Mouse (Mus musculus) CH12.LX (cell line): ENCODE data around the gene Hemgn. TPM values are rescaled to one million over a fixed set of nuclear protein-coding genes. Genes with fewer than 3 reads are reported as not detected.
A peak's percentile ranks its signal among the peaks of the same experiment; 100 is the strongest.

Experiments used
- DNase-seq: peaks from one replicate; pipeline ENCODE4 v3.0.0-alpha.2; 2013; ENCODE audit errors: extremely low read depth
- H3K27ac ChIP-seq: 2 replicates; pipeline ENCODE4 v1.5.1; 2012; ENCODE audit warnings: low read depth, mild to moderate bottlenecking, control low read depth, moderate library complexity; ENCODE audit not compliant: insufficient read depth
- H3K27me3 ChIP-seq: replicated peaks from 2 replicates; pipeline ENCODE3; 2012; ENCODE audit warnings: inconsistent platforms
- H3K36me3 ChIP-seq, 2 experiments: replicated peaks in 1 of 2; 2 replicates each; pipeline versions ENCODE3 to v1.6.1; 2012; ENCODE audit warnings: inconsistent platforms in 1 of 2, low read length in 1 of 2, mild to moderate bottlenecking in 1 of 2, mixed read lengths in 1 of 2, moderate library complexity in 1 of 2; ENCODE audit not compliant: control insufficient read depth in 1 of 2, insufficient read depth in 1 of 2
- H3K4me1 ChIP-seq, 2 experiments: 2 replicates each; pipeline ENCODE4 v1.6.1; 2012; ENCODE audit warnings: inconsistent platforms in 1 of 2, moderate library complexity in 1 of 2; ENCODE audit not compliant: insufficient read depth in 2 of 2, control insufficient read depth in 1 of 2
- H3K4me2 ChIP-seq: 2 replicates; pipeline ENCODE4 v1.6.1; 2012; ENCODE audit warnings: low read depth, mild to moderate bottlenecking, control low read depth; ENCODE audit not compliant: poor library complexity, insufficient read depth, severe bottlenecking
- H3K4me3 ChIP-seq, 3 experiments: fragments of 150-350 bp in 1 of 3; sonication (generic) in 1 of 3; replicated peaks in 1 of 3; 2 replicates each; pipeline versions ENCODE3 to v1.5.1; 2011 to 2012; ENCODE audit warnings: low read depth in 2 of 3, low read length in 2 of 3, mild to moderate bottlenecking in 2 of 3, moderate library complexity in 2 of 3, control low read depth in 1 of 3, improper control_type of control experiment in 1 of 3, inconsistent platforms in 1 of 3, mixed read lengths in 1 of 3; ENCODE audit not compliant: poor library complexity in 1 of 3
- H3K79me2 ChIP-seq: replicated peaks from 2 replicates; pipeline ENCODE4 v1.6.1; 2012; ENCODE audit warnings: mild to moderate bottlenecking, moderate library complexity; ENCODE audit not compliant: control insufficient read depth, poor library complexity, insufficient read depth, severe bottlenecking; ENCODE audit errors: extremely low read depth
- H3K9ac ChIP-seq: 2 replicates; pipeline ENCODE4 v1.6.1; 2012; ENCODE audit warnings: low read depth, mild to moderate bottlenecking, control low read depth, moderate library complexity; ENCODE audit not compliant: insufficient read depth
- H3K9me3 ChIP-seq: replicated peaks from 2 replicates; pipeline ENCODE3; 2012; ENCODE audit warnings: low read length, inconsistent platforms, mixed read lengths
- CHD1 ChIP-seq: IDR thresholded peaks from 2 replicates; pipeline ENCODE4 v1.6.1; 2012; ENCODE audit warnings: low read depth, low read length, improper control_type of control experiment, inconsistent platforms
- CTCF ChIP-seq, 2 experiments: IDR thresholded peaks in 1 of 2; conservative IDR thresholded peaks in 1 of 2; 2 replicates each; pipeline ENCODE4 v1.5.1; 2011 to 2012; ENCODE audit warnings: low read depth in 2 of 2, low read length in 2 of 2, improper control_type of control experiment in 1 of 2, inconsistent platforms in 1 of 2, mild to moderate bottlenecking in 1 of 2, moderate library complexity in 1 of 2
- E2F4 ChIP-seq: IDR thresholded peaks from 2 replicates; pipeline ENCODE4 v1.6.1; 2011; ENCODE audit warnings: low read depth, low read length, improper control_type of control experiment; ENCODE audit not compliant: insufficient replicate concordance
- ELF1 ChIP-seq: IDR thresholded peaks from 2 replicates; pipeline ENCODE4 v1.6.1; 2014; ENCODE audit warnings: low read depth, mild to moderate bottlenecking, inconsistent platforms, low read length, improper control_type of control experiment
- EP300 ChIP-seq: IDR thresholded peaks from 2 replicates; pipeline ENCODE4 v1.6.1; 2011; ENCODE audit warnings: low read length, improper control_type of control experiment
- ETS1 ChIP-seq: conservative IDR thresholded peaks from 2 replicates; pipeline ENCODE4 v1.6.1; 2012; ENCODE audit warnings: low read depth, mild to moderate bottlenecking, inconsistent platforms, low read length, improper control_type of control experiment, moderate library complexity
- GABPA ChIP-seq: IDR thresholded peaks from 2 replicates; pipeline ENCODE4 v1.6.1; 2012; ENCODE audit warnings: low read depth, low read length, improper control_type of control experiment, inconsistent platforms; ENCODE audit not compliant: insufficient replicate concordance
- HCFC1 ChIP-seq: IDR thresholded peaks from 2 replicates; pipeline ENCODE4 v1.6.1; 2012; ENCODE audit warnings: low read depth, mild to moderate bottlenecking, inconsistent platforms, low read length, improper control_type of control experiment
- IRF4 ChIP-seq: IDR thresholded peaks from 2 replicates; pipeline ENCODE4 v1.6.1; 2014; ENCODE audit warnings: low read depth, mild to moderate bottlenecking, inconsistent platforms, low read length, improper control_type of control experiment
- JUN ChIP-seq: IDR thresholded peaks from 2 replicates; pipeline ENCODE4 v1.6.1; 2011; ENCODE audit warnings: low read depth, mild to moderate bottlenecking, low read length, improper control_type of control experiment, moderate library complexity; ENCODE audit not compliant: insufficient read depth
- JUND ChIP-seq: conservative IDR thresholded peaks from 2 replicates; pipeline ENCODE4 v1.6.1; 2011; ENCODE audit warnings: low read depth, low read length, improper control_type of control experiment
- KAT2A ChIP-seq: IDR thresholded peaks from 2 replicates; pipeline ENCODE4 v1.6.1; 2012; ENCODE audit warnings: low read length, improper control_type of control experiment, inconsistent platforms; ENCODE audit not compliant: insufficient replicate concordance
- MAX ChIP-seq: IDR thresholded peaks from 2 replicates; pipeline ENCODE4 v1.6.1; 2011; ENCODE audit warnings: low read length, improper control_type of control experiment
- MAZ ChIP-seq: IDR thresholded peaks from 2 replicates; pipeline ENCODE4 v1.6.1; 2012; ENCODE audit warnings: low read depth, mild to moderate bottlenecking, inconsistent platforms, low read length, improper control_type of control experiment, moderate library complexity
- MEF2A ChIP-seq: IDR thresholded peaks from 2 replicates; pipeline ENCODE4 v1.6.1; 2014; ENCODE audit warnings: low read depth, mild to moderate bottlenecking, inconsistent platforms, low read length, improper control_type of control experiment, borderline replicate concordance
- MXI1 ChIP-seq: IDR thresholded peaks from 2 replicates; pipeline ENCODE4 v1.6.1; 2011; ENCODE audit warnings: mild to moderate bottlenecking, low read depth, low read length, improper control_type of control experiment
- MYC ChIP-seq: IDR thresholded peaks from 2 replicates; pipeline ENCODE4 v1.6.1; 2011; ENCODE audit warnings: low read depth, mild to moderate bottlenecking, improper control_type of control experiment, low read length
- NRF1 ChIP-seq: IDR thresholded peaks from 2 replicates; pipeline ENCODE4 v1.6.1; 2014; ENCODE audit warnings: low read depth, mild to moderate bottlenecking, inconsistent platforms, low read length, improper control_type of control experiment, moderate library complexity
- POLR2AphosphoS2 ChIP-seq: IDR thresholded peaks from 2 replicates; pipeline ENCODE4 v1.6.1; 2011; ENCODE audit warnings: low read depth, low read length, improper control_type of control experiment
- RAD21 ChIP-seq: IDR thresholded peaks from 2 replicates; pipeline ENCODE4 v1.6.1; 2011; ENCODE audit warnings: low read depth, mild to moderate bottlenecking, low read length, improper control_type of control experiment, moderate library complexity
- RCOR1 ChIP-seq: conservative IDR thresholded peaks from 2 replicates; pipeline ENCODE4 v1.6.1; 2012; ENCODE audit warnings: low read depth, mild to moderate bottlenecking, inconsistent platforms, low read length, improper control_type of control experiment
- SIN3A ChIP-seq: IDR thresholded peaks from 2 replicates; pipeline ENCODE4 v1.6.1; 2012; ENCODE audit warnings: low read length, improper control_type of control experiment, inconsistent platforms
- TBP ChIP-seq: conservative IDR thresholded peaks from 2 replicates; pipeline ENCODE4 v1.6.1; 2011; ENCODE audit warnings: low read depth, low read length, improper control_type of control experiment
- TCF12 ChIP-seq: IDR thresholded peaks from 2 replicates; pipeline ENCODE4 v1.6.1; 2014; ENCODE audit warnings: low read depth, mild to moderate bottlenecking, inconsistent platforms, low read length, improper control_type of control experiment
- UBTF ChIP-seq: IDR thresholded peaks from 2 replicates; pipeline ENCODE4 v1.6.1; 2012; ENCODE audit warnings: low read depth, mild to moderate bottlenecking, inconsistent platforms, low read length, improper control_type of control experiment, moderate library complexity
- USF1 ChIP-seq: IDR thresholded peaks from 2 replicates; pipeline ENCODE4 v1.6.1; 2014; ENCODE audit warnings: low read depth, mild to moderate bottlenecking, inconsistent platforms, low read length, improper control_type of control experiment
- USF2 ChIP-seq: conservative IDR thresholded peaks from 2 replicates; pipeline ENCODE4 v1.6.1; 2011; ENCODE audit warnings: low read depth, low read length, improper control_type of control experiment
- ZC3H11A ChIP-seq: IDR thresholded peaks from 2 replicates; pipeline ENCODE4 v1.6.1; 2012; ENCODE audit warnings: low read depth, mild to moderate bottlenecking, inconsistent platforms, low read length, improper control_type of control experiment
- ZKSCAN1 ChIP-seq: IDR thresholded peaks from 2 replicates; pipeline ENCODE4 v1.6.1; 2012; ENCODE audit warnings: low read depth, inconsistent platforms, low read length, improper control_type of control experiment, borderline replicate concordance
- ZNF384 ChIP-seq: IDR thresholded peaks from 2 replicates; pipeline ENCODE4 v1.6.1; 2012; ENCODE audit warnings: low read depth, low read length, improper control_type of control experiment, inconsistent platforms
- dilution Hi-C: fragments of 300-500 bp; cut with MboI; formaldehyde crosslinking; loops from 2 replicates; pipeline ENCODE4 v1.14.3; 2020; ENCODE audit warnings: low sequenced_read_pairs; ENCODE audit not compliant: extremely low pct_unique_long_range_greater_than_20kb, extremely low pct_ligation_motif_present
- in situ Hi-C: fragments of 300-500 bp; cut with MboI; formaldehyde crosslinking; loops from 3 replicates; pipeline ENCODE4 v1.14.3; 2019; ENCODE audit warnings: low sequenced_read_pairs, low pct_ligation_motif_present, low pct_unique_long_range_greater_than_20kb, mixed read lengths
- polyA plus RNA-seq: library from polyadenylated mRNA; unstranded; fragments of >175 nt; gene quantifications from 2 replicates; pipeline ENCODE4 v1.2.1, GENCODE M21; 2012; ENCODE audit warnings: low read depth; ENCODE audit not compliant: insufficient read length
- total RNA-seq, 2 experiments: library from RNA; depleted of rRNA; stranded (reverse); fragments of 300-350 nt in 1 of 2; fragments of >200 nt in 1 of 2; gene quantifications; 2 replicates each; pipeline ENCODE4 v1.2.3; 2012 to 2014

Hemgn gene
- total and polyA plus RNA-seq, 3 experiments, result not detected

DNA sequence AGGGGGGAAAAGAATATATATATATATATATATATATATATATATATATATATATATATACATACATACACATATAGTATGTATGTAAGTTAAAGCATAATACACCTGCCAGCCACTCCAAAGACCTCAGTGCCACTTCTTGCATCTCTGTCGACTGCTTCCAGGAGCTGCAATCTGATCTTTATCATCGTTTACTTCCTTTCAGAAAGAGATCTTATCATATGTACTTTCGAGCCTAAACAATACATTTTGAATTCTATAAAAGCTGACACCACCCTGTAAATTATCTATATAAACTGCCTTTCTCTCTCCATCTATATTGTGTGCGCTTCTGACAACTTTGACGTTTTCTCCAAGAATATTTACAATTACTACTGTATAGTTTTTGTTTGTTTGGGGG lies 24.8 kb downstream of the Hemgn start:
- no peaks in the 10 kb centered on the region for H3K79me2 ChIP-seq
- peak; percentile 10 for DNase-seq
- H3K9ac ChIP-seq, result peak overlapping the region; percentile 31; the same call in 1 of the 2 replicates
- H3K36me3 ChIP-seq, result peaks cover 20 to 38% of the 10 kb centered on the region in 2 experiments
- no peak for TF ChIP-seq ETS1
- no peak for TF ChIP-seq IRF4
- no peak for TF ChIP-seq NRF1
- no peak for TF ChIP-seq EP300
- no peak for TF ChIP-seq UBTF
- TF ChIP-seq ZC3H11A, result no peak
- TF ChIP-seq TBP, result no peak
- no peak for TF ChIP-seq MAZ
- no peak for TF ChIP-seq CHD1
- TF ChIP-seq ELF1, result no peak
- no peak for TF ChIP-seq HCFC1
- no peak for TF ChIP-seq MXI1
- TF ChIP-seq USF2, result no peak
- TF ChIP-seq MEF2A, result no peak
- TF ChIP-seq GABPA, result no peak
- TF ChIP-seq JUND, result no peak
- no peak for TF ChIP-seq CTCF (conservative IDR thresholded peaks at IDR 0.05 in 1 of 2, IDR thresholded peaks at IDR 0.05 in 1 of 2; ENCODE audit: low read depth in 2 of 2, low read length in 2 of 2)
- TF ChIP-seq, all 38 proteins: peak for 0
- Histone ChIP-seq H3K27ac (no peak overlapping the region), H3K4me1 (peaks cover 0 to 23% of the 10 kb centered on the region in 2 experiments; a peak in 2 of 4 replicates), H3K9me3 (no peaks in the 10 kb centered on the region), H3K27me3 (no peaks in the 10 kb centered on the region), H3K4me2 (peak overlapping the region; percentile 53; the same call in 1 of the 2 replicates), H3K4me3 (peak overlapping the region; percentile 57 to 97 (median 78))
- dilution Hi-C loops, result no loop called here
- in situ Hi-C loops, result no loop called here

DNA sequence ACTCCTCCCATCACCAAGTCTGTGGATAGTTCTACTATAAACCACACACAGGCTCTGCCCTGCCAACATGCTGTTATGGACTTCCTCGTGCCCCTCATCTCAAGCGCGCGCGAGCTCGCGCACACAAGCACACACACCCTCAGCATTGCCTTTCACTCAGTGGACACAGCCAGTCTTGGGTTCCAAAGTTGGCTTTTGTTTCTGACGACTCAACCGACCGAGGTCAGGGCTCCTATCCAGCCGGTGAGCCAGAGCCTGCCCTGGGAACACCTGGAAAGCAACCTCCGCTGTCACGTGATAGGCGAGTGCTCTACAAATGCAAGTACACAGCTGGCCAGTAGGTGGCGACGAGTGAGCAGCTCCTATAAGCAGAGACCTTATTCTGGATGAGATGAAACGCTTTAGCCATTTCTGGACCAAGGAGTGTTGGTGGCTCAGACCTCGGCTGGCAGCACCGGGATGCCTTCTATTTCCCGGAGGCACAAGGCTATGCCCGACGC lies 38.4 kb downstream of the Hemgn start:
- dilution Hi-C loops (no loop called here), in situ Hi-C loops (no loop called here)
- H3K36me3 ChIP-seq, result peaks cover 27 to 53% of the 10 kb centered on the region in 2 experiments
- TF ChIP-seq KAT2A, result no peak
- no peak for TF ChIP-seq JUND
- TF ChIP-seq RAD21, result peak; percentile 51
- 0 out of 2 replicates have a peak, but pooled peaks have one; percentile 16 for TF ChIP-seq ELF1
- no peak for TF ChIP-seq JUN
- TF ChIP-seq EP300, result no peak
- no peak for TF ChIP-seq HCFC1
- TF ChIP-seq GABPA, result no peak
- no peak for TF ChIP-seq TBP
- TF ChIP-seq E2F4, result no peak
- no peak for TF ChIP-seq ZKSCAN1
- TF ChIP-seq NRF1, result no peak
- TF ChIP-seq POLR2AphosphoS2, result no peak
- peak; percentile 83 for TF ChIP-seq USF1
- no peak for TF ChIP-seq ZNF384
- no peak for TF ChIP-seq MYC
- TF ChIP-seq MXI1, result no peak
- no peak for TF ChIP-seq IRF4
- no peak for TF ChIP-seq SIN3A
- TF ChIP-seq MAX, result no peak
- TF ChIP-seq UBTF, result no peak
- no peak for TF ChIP-seq RCOR1
- no peak; the same call in 1 of the 2 replicates for TF ChIP-seq TCF12
- TF ChIP-seq USF2, result peak; percentile 80

More for the DNA sequence above, 38.4 kb downstream of the Hemgn start:
- Histone ChIP-seq H3K4me2 (no peak overlapping the region), H3K9ac (no peak overlapping the region), H3K9me3 (no peaks in the 10 kb centered on the region), H3K4me3 (no peak overlapping the region), H3K27ac (no peak overlapping the region), H3K27me3 (no peaks in the 10 kb centered on the region), H3K79me2 (no peaks in the 10 kb centered on the region), H3K4me1 (peaks cover 0 to 11% of the 10 kb centered on the region in 2 experiments; a peak in 1 of 4 replicates)
- DNase-seq, result peak; percentile 59
